Mouse (Mus musculus) mouse embryonic stem cell (cell line): ENCODE results near the gene Aamdc.

Experiments
- in situ Hi-C, 2 experiments: fragments of 300-500 bp; cut with MboI; formaldehyde crosslinking; loops; 1 replicate in 1 of 2; 3 replicates in 1 of 2; pipeline ENCODE4 v1.14.3; 2019 to 2020; ENCODE audit warnings: low sequenced_read_pairs in 2 of 2, low pct_unique_long_range_greater_than_20kb in 1 of 2, mixed read lengths in 1 of 2; ENCODE audit not compliant: unreplicated experiment in 1 of 2

The Aamdc gene

GRCm38 (mm10) chr7:97536571-97536970, 42.7 kb downstream of the Aamdc start:
- in situ Hi-C loops, result no loop called here

- in situ Hi-C loops, result no loop called here
Observed at GRCm38 (mm10) chr7:97535531-97535930, 43.8 kb downstream of the Aamdc start.

- in situ Hi-C loops, result no loop called here
Observed at GRCm38 (mm10) chr7:97519935-97520334, 59.4 kb downstream of the Aamdc start.

GRCm38 (mm10) chr7:97514786-97515185, 64.5 kb downstream of the Aamdc start:
- in situ Hi-C loops, result no loop called here

GRCm38 (mm10) chr7:97500555-97501209, 78.6 kb downstream of the Aamdc start:
- in situ Hi-C loops, result no loop called here
